Mouse (Mus musculus): ENCODE measurements around the gene Arhgef2.

DNA sequence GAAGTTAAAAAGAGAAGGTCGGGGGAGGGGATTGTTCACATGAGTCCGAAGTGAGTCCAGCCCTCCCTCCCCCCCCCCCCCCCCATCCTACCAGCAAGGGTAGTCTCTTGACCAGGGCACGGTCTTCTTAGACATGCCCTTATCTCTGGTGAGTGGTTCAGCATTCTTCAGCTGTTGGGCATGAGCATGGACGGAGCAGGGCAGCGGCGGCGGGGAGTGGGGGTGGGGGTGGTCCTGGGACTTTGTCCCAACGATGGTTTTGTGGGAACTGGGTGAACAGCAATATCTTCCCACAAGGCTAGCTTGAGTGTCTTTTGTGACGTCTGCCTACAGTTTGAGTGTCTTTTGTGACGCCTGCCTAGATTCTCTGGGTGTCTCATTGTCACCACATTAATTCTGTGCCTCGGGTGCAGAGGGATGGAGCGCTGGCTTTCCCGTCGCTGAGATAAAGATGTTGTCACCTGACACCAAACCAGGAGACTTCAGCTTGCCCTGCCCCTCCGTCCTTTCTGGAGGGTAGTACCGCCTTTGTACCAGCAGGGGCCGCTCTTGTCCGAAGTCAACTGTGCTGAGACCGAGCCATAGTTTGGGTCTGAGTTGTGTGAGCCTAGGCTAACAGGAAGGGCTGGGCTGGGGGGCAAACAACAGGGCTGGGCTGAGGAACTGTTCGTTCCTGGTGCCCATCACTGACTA, 1.4 kb downstream of the Arhgef2 start:
- peak; percentile 97 for TF ChIP-seq CTCF (conservative IDR thresholded peaks at IDR 0.05; ENCODE audit: insufficient read depth, insufficient read length, low read depth, low read length)
- TF ChIP-seq POLR2A (IDR thresholded peaks at IDR 0.05; ENCODE audit: low read depth, low read length): no peak
